Mouse (Mus musculus) retina, adult 2 months (tissue): ENCODE measurements around the gene Lims1.

Experiments used
- DNase-seq: peaks from one replicate; pipeline ENCODE4 v3.0.0-alpha.2; 2012; ENCODE audit warnings: low read depth, low spot score

Lims1 gene

GRCm38 (mm10) chr10:58383282-58383681, 60.0 kb downstream of the Lims1 start:
- no peak for DNase-seq

- no peak for DNase-seq
Observed at GRCm38 (mm10) chr10:58383761-58384160, 60.5 kb downstream of the Lims1 start.

- DNase-seq = no peak
Observed at GRCm38 (mm10) chr10:58385629-58386028, 62.4 kb downstream of the Lims1 start.

GRCm38 (mm10) chr10:58386997-58387396, 63.7 kb downstream of the Lims1 start:
- DNase-seq = no peak

- DNase-seq = no peak
Observed at GRCm38 (mm10) chr10:58388648-58389047, 65.4 kb downstream of the Lims1 start.

- no peak for DNase-seq
Observed at GRCm38 (mm10) chr10:58389151-58389550, 65.9 kb downstream of the Lims1 start.

GRCm38 (mm10) chr10:58392435-58392834, 69.2 kb downstream of the Lims1 start:
- DNase-seq = no peak

GRCm38 (mm10) chr10:58393026-58394014, 70.1 kb downstream of the Lims1 start:
- no peak for DNase-seq

GRCm38 (mm10) chr10:58394170-58394569, 70.9 kb downstream of the Lims1 start:
- no peak for DNase-seq

GRCm38 (mm10) chr10:58395315-58395714, 72.0 kb downstream of the Lims1 start:
- no peak for DNase-seq

GRCm38 (mm10) chr10:58395723-58396122, 72.5 kb downstream of the Lims1 start:
- no peak for DNase-seq

GRCm38 (mm10) chr10:58396600-58396999, 73.3 kb downstream of the Lims1 start:
- DNase-seq = no peak

- no peak for DNase-seq
Observed at GRCm38 (mm10) chr10:58398941-58399340, 75.7 kb downstream of the Lims1 start.

GRCm38 (mm10) chr10:58401838-58402237, 78.6 kb downstream of the Lims1 start:
- no peak for DNase-seq

GRCm38 (mm10) chr10:58404639-58405038, 81.4 kb downstream of the Lims1 start:
- no peak for DNase-seq

- no peak for DNase-seq
Observed at GRCm38 (mm10) chr10:58405285-58405948, 82.2 kb downstream of the Lims1 start.

GRCm38 (mm10) chr10:58405949-58406305, 82.7 kb downstream of the Lims1 start:
- DNase-seq = no peak

- DNase-seq = no peak
Observed at GRCm38 (mm10) chr10:58412331-58412730, 89.1 kb downstream of the Lims1 start.

- no peak for DNase-seq
Observed at GRCm38 (mm10) chr10:58412852-58413251, 89.6 kb downstream of the Lims1 start.

GRCm38 (mm10) chr10:58416702-58417101, 93.4 kb downstream of the Lims1 start:
- no peak for DNase-seq

- DNase-seq = no peak
Observed at GRCm38 (mm10) chr10:58418290-58418971, 95.2 kb downstream of the Lims1 start.

GRCm38 (mm10) chr10:58427930-58428329, 104.7 kb downstream of the Lims1 start:
- no peak for DNase-seq
